Mouse (Mus musculus): Measurements from ENCODE around the gene Pla2g2c. TPM values are rescaled to one million over a fixed set of nuclear protein-coding genes. Genes with fewer than 3 reads are reported as not detected.

The Pla2g2c gene
- total RNA-seq, 2 experiments from 2014 or later, result 0.10 TPM; not detected in 1

DNA sequence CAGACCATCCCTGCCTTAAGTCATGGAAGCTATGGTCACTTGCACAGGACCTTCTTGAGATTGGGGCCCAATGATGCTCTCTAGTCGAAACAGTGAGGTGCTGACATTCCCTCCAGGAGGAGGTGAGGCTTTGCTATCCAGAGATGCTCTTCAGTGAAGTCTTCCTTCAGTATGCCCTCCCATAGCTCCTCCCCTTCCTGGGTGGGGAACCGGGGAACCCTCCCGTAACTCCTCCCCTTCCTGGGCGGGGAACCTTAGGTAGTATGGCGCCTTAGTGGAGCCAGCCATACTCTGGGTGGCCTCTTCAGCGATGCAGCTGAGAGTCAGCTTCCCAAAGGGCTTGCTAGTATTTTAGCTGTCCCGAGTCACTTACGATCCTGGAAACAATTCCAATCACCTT lies 18.0 kb upstream of the Pla2g2c start:
- DNase-seq, result no peak
- intact Hi-C loops (cut with DNase I), result loop anchor here (10.0 kb wide), 2 partner anchors 88 to 148 kb away; no protein-coding TSS in a partner anchor

GRCm38 (mm10) chr4:138708636-138709035 lies 16.0 kb upstream of the Pla2g2c start:
- intact Hi-C loops (cut with DNase I), result loop anchor here (10.0 kb wide), 2 partner anchors 86 to 146 kb away; no protein-coding TSS in a partner anchor
- DNase-seq, result peak; percentile 71

GRCm38 (mm10) chr4:138709246-138709645 lies 15.3 kb upstream of the Pla2g2c start:
- intact Hi-C loops (cut with DNase I), result loop anchor here (10.0 kb wide), 2 partner anchors 86 to 146 kb away; no protein-coding TSS in a partner anchor
- no peak for DNase-seq

GRCm38 (mm10) chr4:138709944-138710343 lies 14.6 kb upstream of the Pla2g2c start:
- peak; percentile 58 for DNase-seq
- intact Hi-C loops (cut with DNase I), result loop anchor here (10.0 kb wide), 2 partner anchors 85 to 145 kb away; no protein-coding TSS in a partner anchor

DNA sequence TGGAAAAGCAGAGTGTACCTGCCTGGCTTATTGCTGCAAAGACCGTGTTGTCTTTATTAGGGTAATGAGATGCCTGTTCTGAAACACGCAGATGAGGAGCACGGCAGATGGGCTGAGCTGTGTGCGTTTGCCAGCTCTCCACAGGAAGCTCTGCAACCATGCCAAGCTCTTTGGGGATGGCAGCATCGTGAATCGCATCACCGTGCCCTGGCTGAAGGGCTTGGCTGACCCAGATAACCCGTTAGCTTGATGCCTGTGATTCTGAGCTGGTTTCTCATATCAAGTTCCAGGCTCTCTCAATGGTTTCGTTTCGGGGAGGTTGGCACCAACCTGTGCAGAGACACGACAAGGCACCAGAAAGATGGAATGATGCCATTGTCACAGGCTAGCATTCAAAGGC lies 14.0 kb upstream of the Pla2g2c start:
- intact Hi-C loops (cut with DNase I), result no loop called here
- DNase-seq, result peak; percentile 97

DNA sequence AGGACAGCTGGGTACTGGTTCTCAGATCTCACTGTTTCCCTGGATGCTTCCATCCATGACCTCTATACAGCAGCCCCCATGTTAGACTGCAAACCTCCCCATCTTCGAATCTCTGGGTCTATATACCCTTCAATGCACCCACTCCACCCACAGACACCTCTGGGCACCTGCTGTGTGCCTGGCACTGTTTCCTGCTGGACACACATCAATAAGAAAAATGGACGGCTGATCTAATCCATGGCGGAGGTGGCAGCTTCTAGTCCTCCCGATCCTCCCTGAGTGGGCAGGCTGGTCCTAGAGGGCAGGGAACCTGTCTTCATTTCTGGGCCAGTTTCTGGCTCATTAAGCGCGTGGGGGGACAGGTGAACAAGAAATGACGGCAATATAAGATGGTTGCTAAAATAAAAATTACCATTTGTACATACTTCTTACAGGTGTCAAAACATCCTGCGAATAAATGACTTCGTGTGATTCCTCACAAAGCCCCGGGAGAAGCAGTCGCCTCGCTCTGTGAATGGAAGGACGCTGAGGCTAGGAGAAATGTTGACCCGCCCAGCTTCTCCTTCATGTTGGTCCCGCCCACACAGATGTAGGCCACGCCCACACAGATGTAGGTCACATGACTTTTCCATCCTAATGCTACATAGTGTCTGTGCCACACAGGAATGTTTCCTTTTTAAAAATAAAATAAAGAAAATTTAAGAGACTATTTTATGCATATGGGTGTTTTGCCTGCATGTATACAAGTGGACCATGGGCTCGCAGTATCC lies 13.4 kb upstream of the Pla2g2c start:
- intact Hi-C loops (cut with DNase I), result no loop called here
- no peak for DNase-seq

- DNase-seq, result no peak
- intact Hi-C loops (cut with DNase I), result no loop called here
Measured at GRCm38 (mm10) chr4:138712096-138712495, 12.5 kb upstream of the Pla2g2c start.

DNA sequence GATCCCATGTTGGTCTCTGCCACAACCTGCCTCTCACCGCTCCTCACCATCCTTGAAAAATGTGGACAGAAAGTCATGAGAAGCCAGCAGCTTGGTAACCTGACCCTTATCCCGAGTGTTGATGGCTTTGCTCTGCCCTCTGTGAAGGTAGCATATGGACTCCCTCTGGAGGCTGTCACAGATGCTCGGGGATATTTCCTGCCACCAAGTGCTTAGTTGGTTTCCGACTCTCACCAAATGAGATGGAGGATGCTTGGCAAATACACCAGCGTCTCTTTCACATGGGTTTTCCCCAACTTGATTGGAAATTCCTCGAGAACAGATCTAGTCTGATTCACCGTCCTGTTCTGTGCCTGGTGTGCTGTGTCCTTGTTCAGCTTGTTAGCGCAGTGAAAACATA lies 12.0 kb upstream of the Pla2g2c start:
- intact Hi-C loops (cut with DNase I), result no loop called here
- no peak for DNase-seq

- intact Hi-C loops (cut with DNase I), result no loop called here
- DNase-seq, result no peak
Measured at GRCm38 (mm10) chr4:138714186-138714585, 10.4 kb upstream of the Pla2g2c start.

DNA sequence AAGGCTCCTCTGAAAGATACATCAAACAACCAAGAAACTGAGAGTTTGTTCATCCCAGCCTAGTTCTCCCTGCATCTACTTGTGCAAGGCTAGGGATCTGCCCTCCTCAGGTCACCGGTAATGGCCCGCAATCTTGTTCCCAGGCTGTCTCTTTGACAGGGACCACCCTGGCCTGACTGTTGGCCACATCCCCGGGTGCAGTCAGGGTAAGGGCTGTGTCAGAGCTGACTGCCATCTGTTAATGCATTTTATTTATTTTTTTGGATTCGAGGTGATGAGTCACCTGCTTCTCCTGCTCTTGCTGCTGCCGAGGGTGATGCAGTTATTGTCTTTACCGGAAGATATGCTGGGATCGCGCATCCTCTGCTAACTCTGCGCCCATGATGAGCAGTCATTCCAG lies 7.9 kb upstream of the Pla2g2c start:
- DNase-seq, result no peak
- intact Hi-C loops (cut with DNase I), result no loop called here

DNA sequence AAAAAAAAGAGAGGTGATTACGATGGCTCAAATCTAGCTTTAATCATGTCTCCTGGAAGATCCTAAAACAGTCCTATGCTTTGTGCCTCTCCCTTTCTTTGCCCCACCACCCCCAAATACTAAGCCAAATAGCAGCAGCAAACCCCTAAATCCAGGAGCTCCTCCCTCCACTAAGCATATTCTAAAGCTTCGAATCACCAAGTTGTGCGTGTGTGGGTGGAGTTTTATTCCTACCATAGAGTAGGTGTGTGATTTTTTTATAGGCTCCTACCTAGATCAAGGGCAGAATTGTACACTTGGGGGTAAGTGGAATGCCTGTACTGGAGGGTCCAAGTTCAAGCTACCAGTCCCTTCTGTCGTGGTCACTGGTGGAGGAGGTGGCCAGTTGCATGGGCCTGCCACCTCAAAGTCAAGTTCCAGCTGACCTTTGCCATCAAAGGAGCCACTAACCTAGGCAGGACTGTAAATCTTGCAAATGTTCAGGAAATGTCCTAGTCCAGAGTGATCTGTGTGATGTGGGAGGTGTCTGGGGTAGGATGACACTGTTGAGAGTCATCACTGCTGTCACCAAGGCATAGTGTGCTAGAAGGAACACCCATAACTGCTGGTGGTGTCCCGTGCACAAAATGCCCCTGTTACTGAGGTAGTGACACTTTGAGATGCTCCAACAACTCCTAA lies 5.9 kb upstream of the Pla2g2c start:
- DNase-seq, result no peak
- intact Hi-C loops (cut with DNase I), result no loop called here

DNA sequence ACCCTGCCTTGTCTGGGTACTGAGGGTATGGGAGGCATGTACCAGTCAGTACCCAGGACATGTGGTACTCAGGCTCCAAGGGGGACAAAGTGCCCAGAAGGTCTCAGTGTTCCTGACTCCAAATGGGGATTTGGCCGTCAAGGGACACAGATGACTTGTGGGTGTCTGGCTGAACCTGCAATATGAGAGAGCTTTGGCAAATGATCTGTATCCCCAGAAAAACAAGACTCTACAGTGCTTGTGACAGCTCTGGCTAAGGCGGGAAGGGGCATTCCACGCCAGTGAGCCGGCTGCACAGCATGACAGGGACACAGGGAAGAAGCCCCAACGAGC lies 5.4 kb upstream of the Pla2g2c start:
- DNase-seq, result no peak
- intact Hi-C loops (cut with DNase I), result no loop called here

DNA sequence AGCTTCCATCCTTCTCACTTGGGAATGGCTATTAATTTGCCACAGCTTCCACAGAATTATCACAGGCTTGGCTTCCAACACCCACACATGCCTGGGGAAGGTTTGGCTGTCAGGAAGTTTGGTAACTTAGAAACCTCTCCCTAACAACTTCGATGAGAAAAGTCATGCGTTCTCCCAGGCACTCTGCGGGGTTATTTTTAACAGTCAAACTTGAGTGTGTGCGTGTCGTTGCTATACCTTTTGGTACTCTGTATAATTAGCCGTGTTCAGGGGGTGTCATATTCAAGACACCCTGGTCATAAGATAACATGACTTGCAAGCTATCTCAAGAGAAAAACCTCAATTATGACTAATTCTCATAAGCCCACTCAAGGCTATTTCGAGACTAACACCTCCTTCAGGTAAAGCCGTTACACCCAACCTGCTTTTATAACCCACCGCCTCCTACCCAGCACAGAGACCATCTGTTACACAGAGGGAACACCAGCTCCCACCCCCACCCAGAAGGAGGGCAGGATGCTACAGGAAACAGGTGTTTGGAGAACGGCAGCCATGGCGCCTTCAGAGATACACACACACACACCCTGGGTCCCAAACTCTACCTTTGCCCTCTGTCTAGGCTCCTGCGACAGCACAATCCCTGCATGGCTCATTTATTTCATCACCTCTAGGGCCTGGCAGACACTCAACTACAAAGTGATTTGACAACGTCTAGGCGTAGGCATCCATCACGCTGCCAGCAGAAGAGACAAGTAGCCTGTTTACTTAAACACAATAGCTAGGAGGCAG lies 905 bp upstream of the Pla2g2c start:
- intact Hi-C loops (cut with DNase I), result no loop called here
- no peak for DNase-seq

- peak; percentile 69 for DNase-seq
- intact Hi-C loops (cut with DNase I), result no loop called here
Measured at GRCm38 (mm10) chr4:138725127-138725461, 502 bp downstream of the Pla2g2c start.

DNA sequence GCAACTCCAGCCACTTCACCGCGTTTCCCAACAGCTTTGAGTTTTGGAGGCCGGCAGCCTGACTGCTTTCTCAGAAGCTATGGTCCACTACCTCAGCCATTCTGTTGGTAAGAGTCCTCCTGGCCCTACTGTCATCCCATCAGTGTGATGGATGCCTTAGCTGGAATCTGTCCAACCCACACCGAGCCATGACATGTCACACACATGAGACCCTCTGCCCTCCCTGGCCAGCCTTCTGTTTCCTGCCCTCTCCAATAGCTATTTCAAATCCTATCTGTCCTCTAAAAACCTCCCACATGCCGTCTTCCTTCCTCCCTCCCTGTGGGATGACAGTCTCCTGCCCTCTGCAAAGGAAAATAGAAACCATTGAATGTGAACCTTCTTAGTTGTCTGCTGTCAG lies 1.2 kb downstream of the Pla2g2c start:
- intact Hi-C loops (cut with DNase I), result no loop called here
- DNase-seq, result peak; percentile 77

DNA sequence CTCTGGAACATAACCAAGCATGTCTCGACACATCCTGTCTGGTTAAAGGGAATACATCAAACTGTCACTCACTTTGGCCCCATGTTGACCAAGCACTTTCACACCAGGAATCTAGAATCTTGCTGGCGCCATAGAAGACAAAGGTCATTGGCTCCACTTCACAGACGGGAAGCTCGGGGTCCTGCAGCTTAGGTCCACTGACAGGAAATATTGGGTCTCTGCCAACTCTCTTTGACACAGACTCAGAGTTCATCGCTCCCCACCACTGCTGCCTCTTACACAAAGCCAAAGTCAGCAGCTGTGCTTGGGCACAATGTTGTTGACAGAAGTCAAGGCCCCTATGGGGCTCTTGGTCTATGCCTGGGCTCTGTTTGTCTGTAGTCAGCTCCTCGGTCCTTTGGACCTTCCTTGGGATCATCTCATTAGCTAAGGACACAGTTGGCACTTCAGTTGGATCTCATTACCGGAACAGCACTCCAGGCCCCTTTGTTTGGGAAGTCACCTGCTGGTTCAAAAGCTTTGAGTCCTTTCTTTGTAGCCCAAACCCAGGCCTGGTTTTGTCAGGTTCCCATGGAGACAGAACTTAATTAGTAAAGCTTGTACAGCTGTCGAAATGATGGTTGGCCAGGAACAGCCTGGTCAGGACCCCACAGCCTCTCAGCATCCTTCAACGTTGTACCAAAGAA lies 4.6 kb downstream of the Pla2g2c start:
- DNase-seq, result peak; percentile 32
- intact Hi-C loops (cut with DNase I), result no loop called here

GRCm38 (mm10) chr4:138734105-138734504 lies 9.5 kb downstream of the Pla2g2c start:
- DNase-seq, result no peak
- intact Hi-C loops (cut with DNase I), result no loop called here

DNA sequence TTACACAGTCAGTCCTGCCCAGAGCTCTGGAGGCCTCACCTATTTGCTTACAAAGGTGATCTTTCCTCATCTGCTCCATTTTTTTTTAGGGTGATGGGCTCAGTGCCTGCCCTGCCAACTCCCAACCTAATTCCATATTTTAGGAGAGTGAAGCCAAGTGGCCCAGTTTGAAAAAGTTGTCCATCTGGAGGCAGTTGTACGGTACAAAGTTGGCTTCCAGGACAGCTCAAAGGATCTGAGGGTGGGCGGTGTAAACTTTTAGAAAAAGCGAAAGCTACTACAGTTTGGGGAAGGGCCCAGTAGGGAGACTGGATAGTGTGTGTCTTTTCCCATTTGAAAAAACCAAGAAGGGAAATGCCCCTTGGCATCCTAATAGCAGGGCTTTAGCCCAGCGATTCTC lies 10.3 kb downstream of the Pla2g2c start:
- intact Hi-C loops (cut with DNase I), result no loop called here
- DNase-seq, result no peak

- no peak for DNase-seq
- intact Hi-C loops (cut with DNase I), result no loop called here
Measured at GRCm38 (mm10) chr4:138737031-138737430, 12.4 kb downstream of the Pla2g2c start, which contains the start of gene Ubxn10. Gene Ubxn10 (minus strand): TSS chr4:138737167.

DNA sequence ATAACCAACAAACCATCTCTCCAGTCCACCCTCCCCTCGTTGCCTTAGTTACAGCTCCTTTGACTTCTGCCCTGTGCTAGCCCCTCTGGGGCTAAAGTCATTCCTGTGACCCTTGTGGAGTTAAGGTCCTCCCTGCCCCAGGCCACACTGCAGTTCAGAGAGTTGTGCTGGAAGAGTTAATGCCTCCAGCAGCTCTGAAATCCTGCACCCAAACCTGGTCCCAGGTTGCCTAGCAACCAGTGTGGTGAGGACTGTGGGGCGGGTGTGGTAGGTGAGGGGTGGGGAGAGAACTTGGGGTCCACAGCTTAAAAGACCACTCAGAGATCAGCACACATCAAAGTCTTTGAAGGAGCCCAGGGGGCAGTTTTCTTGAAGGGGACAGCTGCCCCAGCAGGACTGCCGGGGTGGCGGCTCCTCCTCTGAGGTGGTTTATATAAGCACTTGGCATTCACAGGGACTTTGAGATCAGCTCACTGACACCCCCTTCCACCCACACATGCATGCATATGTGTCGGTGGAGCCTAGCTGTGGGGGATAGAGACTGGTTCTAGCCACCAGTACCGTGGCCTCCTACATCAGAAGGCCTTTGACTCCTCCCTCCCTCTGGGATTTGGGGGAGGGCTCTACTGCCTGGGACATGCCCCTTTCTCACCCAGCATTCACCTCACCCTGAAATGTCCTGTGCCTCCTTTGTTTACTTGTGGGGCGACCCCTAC lies 14.7 kb downstream of the Pla2g2c start:
- intact Hi-C loops (cut with DNase I), result no loop called here
- no peak for DNase-seq
